Mouse (Mus musculus): ENCODE measurements around the gene Dock11.
A peak's percentile ranks its signal among the peaks of the same experiment; 100 is the strongest.

Gene Dock11

GRCm38 (mm10) chrX:35888087-35888895, at the start of gene Dock11:
Gene Dock11 (plus strand): TSS chrX:35888832.
- DNase-seq (ENCODE audit: low spot score), result peak; percentile 60

DNA sequence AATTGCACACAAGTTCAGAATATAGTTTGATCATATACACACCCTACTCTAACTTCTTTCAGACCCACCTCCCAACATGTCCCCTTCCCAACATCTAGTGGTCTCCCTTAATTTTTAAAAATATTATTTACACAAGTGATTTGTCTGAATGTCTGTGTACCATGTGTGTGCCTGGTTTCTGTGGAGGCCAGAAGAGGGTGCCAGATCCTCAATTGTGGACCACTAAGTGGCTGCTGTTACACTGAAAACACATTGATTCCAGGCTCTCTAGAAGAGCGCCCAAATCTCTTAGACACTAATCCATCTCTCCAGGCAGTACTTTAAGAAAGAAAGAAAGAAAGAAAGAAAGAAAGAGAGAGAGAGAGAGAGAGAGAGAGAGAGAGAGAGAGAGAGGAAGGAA, 8.9 kb upstream of the Dock11 start:
- DNase-seq (ENCODE audit: low spot score), result peak; percentile 15

DNA sequence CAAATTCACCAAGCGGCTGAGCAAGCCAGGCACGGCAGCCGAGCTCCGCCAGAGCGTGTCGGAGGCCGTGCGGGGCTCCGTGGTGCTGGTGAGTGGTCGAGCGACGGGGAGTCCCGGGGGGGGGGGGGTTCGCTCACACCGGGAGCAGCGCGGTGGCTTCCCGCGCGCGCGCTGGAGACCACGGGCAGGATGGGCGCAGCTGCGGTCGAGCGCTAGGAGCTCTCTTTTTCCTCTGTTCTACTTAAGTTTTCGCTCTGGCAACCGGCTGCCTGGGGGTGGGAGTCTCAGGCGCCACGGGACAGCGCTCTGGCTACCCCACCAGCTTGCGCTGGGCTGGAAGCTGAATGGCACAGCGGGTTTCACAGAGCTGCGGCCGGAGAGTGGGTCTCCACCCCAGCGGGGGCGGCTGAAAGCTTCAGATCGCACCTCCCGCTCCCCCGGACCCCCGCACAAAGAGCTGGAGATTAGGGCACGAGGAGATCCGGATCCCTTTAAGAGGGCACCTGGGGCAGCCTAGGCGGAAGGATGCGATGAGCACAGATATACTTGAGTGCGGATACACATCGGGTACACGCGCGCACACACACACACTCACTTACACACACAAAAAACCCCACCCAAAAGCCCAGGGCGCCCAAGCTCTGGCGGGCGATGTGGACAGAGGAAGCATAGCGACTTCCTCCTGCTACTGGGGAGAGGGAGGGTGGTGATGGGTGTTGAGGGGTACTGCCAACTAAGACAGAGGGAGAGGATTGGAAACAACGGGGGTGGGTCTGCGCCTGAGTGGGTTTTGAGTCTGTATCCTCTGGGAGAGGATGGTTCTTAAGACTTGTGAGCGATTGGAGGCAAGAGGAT, 540 bp downstream of the Dock11 start:
- DNase-seq (ENCODE audit: low spot score), result peak; percentile 14

GRCm38 (mm10) chrX:35889800-35890106, 1.1 kb downstream of the Dock11 start:
- no peak for DNase-seq (ENCODE audit: low spot score)

GRCm38 (mm10) chrX:35891534-35892125, 3.0 kb downstream of the Dock11 start:
- DNase-seq (ENCODE audit: low spot score), result no peak

DNA sequence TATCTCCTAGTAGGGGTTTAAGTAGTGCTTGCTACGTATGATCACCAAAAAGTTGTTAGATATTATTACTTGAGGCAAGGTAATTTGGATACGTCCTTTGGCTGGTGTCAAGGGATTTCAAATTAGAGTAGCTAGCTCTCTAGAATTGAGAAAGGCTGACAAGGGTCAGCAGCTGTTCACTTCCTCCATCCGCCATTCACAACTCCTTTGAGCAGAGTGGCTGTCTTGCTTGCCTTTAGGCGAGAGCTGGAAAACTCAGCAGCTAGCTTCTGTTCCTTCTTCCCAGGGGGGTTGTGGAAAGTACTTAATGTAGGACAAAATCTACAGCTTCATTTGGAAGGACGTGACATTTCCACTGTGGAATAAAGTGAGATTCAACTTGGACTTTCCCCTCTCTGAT, 3.7 kb downstream of the Dock11 start:
- no peak for DNase-seq (ENCODE audit: low spot score)

- no peak for DNase-seq (ENCODE audit: low spot score)
These were observed 9.2 kb downstream of the Dock11 start for GRCm38 (mm10) chrX:35897648-35898500.

DNA sequence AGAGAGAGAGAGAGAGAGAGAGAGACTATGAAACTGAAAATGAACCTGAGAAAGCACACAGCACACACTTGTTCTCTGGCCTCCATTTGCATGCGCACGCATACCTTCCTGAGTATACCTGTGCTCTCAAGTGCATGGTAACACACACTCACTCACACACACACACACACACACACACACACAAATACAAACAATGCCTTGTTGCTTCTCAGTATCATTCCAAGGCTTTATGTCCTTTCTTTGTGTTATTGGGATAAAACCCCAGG, 9.8 kb downstream of the Dock11 start:
- DNase-seq (ENCODE audit: low spot score), result no peak

GRCm38 (mm10) chrX:35904352-35904751, 15.7 kb downstream of the Dock11 start:
- no peak for DNase-seq (ENCODE audit: low spot score)

DNA sequence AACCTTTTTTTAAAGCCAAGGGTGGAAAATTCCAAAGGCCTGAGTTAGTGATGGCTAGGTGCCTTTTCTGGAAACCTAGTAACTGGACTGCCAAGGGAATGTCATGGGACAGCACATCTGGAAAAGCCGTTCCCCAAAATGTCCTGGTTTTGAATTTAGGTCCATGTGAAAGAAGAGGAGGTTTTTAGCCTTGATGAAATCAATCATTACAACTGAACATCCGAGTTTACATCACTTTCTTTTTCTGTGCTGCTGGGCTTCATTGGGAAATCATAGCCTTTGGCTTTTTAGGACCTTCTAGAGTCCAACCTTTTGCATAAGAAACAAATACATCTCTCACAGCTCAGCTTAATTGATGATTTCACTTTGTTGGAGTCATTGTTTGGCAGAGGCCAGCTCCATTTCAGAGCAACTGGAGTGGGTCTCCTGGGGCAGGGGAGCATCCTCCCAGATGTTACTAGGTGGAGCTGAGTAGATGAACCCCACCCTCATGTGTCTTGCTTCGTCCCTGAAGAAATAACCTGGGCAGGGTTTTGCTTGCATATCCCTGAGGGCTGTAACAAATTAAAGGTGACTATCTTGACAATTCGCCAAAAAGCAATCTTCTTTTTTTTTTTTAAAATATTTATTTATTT, 18.2 kb downstream of the Dock11 start:
- DNase-seq (ENCODE audit: low spot score), result peak; percentile 28

GRCm38 (mm10) chrX:35919558-35919957, 30.9 kb downstream of the Dock11 start:
- DNase-seq (ENCODE audit: low spot score), result peak; percentile 46

GRCm38 (mm10) chrX:35920096-35920607, 31.5 kb downstream of the Dock11 start:
- peak; percentile 83 for DNase-seq (ENCODE audit: low spot score)

GRCm38 (mm10) chrX:35921922-35922321, 33.3 kb downstream of the Dock11 start:
- no peak for DNase-seq (ENCODE audit: low spot score)

DNA sequence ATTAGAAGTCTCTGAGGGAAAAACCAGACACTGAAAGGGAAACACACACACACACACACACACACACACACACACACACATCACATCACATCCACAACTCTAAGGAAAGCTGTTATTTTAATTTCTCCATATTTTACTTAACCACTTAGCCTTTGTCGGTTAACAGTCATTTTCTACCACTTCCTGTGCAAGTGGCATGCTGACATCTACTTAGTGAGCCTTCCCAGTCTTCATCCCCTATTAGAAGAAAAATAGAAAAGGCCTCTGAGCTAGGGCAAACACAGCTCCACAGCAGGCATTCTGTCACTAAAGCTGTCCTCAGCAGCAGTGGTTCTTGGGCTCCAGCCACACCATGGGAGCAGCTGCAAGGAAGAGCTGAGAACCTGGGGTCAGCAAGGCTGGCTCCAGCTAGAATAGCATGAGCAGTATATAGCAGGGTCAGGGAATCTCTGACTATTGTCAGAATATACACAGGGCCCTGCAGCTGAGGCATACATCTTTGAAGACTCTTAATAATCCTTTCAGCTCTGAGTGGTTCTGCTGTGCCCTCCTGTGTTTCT, 36.2 kb downstream of the Dock11 start:
- DNase-seq (ENCODE audit: low spot score), result no peak

- DNase-seq (ENCODE audit: low spot score), result no peak
These were observed 41.7 kb downstream of the Dock11 start for GRCm38 (mm10) chrX:35930094-35930933.

DNA sequence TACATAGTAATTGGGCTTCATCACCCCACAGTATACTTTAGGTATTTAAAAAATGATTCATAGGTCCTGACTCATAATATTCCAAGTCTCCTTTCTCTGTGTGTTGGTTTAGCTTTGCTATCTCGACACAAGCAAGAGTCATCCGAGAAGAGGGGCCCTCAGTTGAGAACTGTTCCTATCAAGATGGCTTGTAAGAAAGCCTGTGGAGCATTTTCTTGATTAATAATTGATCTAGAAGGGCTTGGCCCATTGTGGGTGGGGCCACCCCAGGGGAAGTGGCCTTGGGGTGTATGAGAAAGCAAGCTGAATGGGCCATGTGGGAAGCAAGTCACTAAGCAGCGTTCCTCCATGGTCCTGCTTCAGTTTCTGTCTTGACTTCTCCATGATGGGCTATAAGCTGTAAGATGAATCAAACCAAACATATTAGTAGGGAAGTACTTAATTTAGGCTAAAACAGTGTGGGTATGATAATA, 42.3 kb downstream of the Dock11 start:
- no peak for DNase-seq (ENCODE audit: low spot score)

GRCm38 (mm10) chrX:35931945-35932344, 43.3 kb downstream of the Dock11 start:
- DNase-seq (ENCODE audit: low spot score), result no peak

- no peak for DNase-seq (ENCODE audit: low spot score)
These were observed 44.3 kb downstream of the Dock11 start for GRCm38 (mm10) chrX:35932952-35933351.

DNA sequence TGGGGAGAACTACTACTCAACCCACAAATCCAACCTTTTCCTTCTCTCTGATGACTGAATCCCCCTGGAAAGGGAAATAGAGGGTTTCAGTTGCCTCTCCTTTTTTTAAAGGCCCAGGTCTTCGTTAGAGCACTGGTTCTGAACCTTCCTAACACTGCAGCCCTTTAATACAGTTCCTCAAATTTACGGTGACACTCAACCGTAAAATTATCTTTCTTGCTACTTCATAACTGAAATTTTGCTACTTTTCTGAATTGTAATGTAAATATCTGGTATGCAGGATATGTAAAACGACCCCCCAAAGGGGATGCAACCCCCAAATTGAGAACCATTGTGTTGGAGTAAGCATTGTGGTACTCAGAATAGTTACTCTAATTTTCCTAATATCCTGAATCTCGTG, 49.5 kb downstream of the Dock11 start:
- no peak for DNase-seq (ENCODE audit: low spot score)

DNA sequence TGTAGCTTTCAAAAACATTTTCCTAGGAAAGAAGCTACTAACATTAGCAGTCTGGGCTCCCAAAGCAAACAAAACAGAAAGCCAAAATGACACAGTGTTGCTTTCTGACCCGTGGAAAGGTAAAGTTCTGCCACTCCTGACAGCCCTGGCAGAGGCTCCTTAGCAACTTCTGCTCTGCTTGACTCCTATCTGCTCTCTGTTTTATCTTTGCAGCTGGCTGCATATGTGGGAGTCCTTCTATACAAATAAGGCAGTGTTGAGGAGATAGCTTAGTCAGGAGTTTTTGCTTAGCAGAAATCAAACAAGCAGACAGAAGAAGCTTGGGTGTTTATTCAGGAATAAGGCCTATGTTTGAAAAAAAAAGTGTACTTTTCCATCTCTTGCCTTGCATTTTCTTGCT, 57.8 kb downstream of the Dock11 start:
- no peak for DNase-seq (ENCODE audit: low spot score)
